Mouse (Mus musculus) retina, postnatal 1 day (tissue): Measurements from ENCODE around the gene Cysltr1.

Experiments used
- DNase-seq: peaks from one replicate; pipeline ENCODE4 v3.0.0-alpha.2; 2012

Cysltr1 gene

DNA sequence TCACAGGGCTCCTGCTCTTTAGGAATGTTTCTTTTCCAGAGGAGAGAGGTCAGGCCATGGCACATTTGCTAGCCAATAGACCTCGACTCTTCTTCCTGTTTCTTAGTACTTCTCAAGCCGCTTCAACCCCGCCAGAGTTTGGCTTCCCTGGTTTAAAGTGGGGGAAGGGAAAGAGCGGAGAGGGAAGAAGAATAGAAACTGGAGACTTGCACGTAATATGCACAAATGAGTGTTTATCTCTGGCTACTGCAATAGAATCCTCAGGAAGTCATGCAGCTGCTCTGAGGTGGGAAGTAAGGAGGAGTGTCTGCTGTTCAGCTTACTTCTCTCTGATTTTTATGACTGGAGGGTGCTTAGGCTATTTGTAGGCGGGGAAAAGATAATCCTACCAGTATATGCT lies at the start of gene Cysltr1:
Cysltr1 (minus strand) TSS at position 294 of the 400 bp plus-strand sequence.
- peak; percentile 0 for DNase-seq

DNA sequence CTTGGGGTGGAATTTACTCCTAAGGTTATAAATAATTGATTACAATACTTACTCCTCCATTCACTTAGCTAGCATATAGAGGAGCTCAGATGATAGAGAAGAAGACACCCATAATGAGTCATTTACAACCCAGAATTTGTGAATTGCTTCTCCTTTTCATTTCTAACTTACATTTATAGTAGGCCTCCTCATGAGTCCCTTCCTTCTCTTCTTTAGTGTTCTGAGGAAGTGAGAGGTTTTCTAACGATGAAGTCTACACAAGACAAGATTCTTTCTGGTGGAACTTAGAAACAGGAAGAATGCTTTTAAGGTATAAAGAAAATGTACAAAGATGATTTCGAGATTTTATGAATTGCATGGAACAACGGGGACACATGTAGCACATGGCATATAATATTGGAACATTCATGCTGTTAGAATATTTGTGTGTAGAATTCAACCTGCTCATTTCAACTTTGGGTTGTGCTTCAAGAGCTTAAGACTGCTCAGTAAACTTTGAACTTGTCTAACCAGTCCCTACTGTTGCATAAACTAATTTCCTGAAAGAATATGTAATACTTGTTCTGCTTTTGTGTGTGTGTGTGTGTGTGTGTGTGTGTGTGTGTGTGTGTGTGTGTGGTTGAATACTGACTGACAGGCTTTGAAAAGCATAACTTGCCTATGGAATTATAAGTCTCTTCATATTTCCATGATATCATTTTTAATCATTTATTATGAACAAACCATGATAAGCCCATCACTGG lies 31.5 kb upstream of the Cysltr1 start:
- DNase-seq: no peak

DNA sequence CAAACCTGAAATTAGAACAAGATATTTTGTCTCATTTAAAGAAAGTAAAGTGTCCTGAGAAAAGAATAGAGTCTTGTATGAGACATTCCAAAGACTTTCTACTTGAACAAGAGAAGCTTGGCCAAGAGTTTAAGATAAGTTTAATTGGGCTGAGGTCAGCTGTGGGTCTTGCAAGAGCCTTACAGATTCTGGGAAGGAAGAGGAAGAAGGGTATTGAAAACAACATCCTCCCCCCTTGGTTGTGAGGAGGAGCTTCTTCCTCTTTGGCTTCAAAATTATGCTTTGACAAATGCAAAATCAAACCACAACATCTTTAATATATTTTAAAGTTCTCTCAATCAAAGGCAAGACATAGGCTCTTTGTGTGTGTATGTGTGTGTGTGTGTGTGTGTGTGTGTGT lies 30.1 kb upstream of the Cysltr1 start:
- no peak for DNase-seq

DNA sequence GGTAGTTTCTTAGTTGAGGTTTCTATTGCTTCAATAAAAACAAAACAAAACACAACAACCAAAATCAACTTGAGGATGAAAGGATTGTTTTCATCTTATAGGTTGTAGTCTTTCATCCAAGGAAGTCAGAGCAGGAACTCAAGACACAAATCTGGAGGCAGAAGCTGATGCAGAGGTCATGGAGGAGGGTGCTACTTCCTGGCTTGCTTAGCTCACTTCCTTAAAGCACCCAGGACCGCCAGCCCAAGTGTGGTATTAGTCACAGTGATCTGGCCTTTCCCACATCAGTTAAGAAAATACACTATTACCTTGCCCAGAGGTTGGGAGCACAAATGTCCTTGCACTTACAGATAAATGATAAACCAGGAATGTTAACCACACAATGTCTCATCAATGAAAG lies 25.0 kb upstream of the Cysltr1 start:
- DNase-seq: no peak

DNA sequence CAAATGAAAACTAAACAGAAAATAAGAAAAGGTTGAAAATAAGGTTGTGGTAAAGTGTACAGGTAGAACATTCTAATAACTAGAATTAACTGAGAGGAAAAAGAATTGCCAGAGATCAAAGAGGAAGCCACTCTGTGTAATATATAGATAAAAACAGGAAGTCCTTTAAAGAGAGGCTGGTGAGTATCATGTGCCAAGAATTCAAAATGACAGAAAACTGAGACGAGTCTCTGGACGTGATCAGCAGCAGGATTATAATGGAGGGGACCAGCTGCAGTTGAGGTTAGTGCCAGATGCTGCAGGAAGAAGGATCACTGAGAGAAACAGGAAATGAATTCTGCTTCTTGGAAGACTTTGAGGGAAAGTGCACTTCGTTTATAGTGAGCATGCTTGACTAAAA lies 20.2 kb upstream of the Cysltr1 start:
- no peak for DNase-seq

DNA sequence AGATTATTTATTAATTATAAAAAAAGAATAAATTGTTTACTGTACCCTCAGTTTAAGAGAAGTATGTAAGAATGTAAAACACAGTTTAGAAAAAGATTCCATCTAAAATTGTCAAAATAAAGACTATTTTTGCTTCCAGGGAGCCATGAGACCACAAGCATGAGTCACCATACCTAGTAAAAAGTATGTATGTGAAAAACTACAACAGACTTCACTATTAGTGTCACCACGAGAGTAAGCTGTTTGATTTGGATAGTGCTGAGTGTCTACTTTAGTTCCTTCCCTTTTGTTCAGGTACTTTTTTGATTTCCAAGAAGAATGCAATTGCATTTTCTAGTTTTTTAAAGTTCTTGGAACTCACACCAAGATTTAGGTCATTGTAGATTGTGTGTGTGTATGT lies 19.0 kb upstream of the Cysltr1 start:
- DNase-seq: no peak

DNA sequence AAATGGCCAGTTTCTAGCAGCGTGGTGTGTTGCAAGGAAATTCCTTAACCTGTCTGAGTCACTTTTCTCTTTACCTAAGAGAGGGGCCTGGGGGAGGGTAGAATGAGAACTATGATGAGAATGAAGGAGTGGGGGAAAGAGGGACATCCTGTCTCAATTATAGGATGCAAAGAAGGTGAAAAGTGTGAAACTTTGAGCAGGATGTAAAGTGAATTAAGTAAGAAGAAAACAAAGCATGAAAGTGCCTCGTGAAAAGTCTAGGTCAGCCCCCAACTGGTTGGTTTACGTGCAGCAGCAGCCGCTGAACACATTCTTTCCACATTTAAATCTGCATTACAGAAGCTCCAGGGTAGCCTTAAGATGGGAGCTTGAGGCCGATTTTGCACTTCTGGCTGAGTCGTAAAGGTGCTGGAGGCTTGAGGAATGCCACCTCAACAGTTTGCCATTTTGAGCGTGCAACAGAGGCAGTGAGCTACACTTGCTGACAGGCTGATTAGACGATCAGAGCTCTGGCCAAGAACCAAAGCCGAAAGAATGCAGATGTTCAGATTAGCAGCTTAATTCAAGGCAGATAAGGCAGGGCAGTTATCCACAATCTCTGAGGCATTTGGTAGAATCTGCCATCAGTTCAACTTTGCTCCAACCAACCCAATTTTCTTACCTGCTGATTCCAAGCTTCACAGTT lies 763 bp downstream of the Cysltr1 start:
- peak; percentile 2 for DNase-seq

DNA sequence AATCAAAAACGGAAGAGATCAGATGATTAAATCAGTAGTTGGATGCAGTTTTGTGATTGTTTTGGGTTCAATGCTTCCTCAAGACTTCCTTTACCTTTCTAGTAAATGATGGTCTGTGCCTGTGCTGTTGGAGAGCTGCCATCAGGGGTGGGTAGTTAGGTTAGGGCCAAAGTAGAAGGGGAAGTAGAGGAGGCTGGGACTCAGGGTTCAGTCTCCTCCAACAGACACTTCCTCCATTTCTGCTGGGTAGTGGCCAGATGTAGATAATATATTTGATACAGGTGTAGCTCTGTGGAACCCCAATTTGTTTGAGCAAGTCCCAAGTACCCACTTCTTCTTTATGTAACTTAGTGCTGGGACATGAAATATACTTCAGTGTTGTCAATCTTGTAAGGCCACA lies 7.6 kb downstream of the Cysltr1 start:
- no peak for DNase-seq

DNA sequence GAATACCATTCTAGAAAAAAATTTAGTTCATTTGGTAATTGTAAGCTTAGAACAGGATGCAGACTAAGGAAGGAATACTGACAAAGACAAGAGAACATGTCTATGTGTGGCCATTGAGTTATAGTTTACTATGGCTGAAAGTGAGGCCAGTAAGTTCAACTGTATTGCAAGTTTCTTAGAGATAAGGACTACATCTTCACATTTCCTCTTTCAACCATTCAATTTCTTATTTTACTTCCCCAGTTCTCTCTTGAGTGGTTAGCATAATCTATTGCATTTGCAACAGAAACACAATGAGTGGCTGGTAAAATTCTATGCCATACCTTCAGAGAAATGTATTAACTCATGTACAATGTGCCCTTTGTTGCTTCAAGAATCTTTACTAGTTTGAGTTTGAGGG lies 9.6 kb downstream of the Cysltr1 start:
- no peak for DNase-seq

DNA sequence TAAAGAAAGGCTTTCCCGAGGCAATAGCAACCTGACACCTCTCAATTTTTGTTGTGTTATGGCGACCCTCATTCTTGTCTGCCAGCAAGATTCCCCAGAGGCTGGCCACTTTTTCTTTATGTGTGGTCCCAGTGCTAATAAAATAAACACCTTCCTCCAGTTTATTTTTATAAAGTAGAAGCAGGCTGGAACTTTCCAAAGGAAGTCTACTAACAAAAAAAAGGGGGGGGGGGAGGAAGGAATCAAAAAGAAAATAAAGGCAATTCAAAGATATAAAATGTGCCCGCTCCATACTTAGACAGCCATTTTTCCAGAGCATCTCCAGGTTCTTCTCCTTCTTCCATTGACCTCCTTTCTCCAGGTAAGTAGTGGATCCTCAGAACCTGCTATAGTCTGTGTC lies 20.6 kb downstream of the Cysltr1 start, which contains the start of gene Gm5127:
Gm5127 (plus strand) TSS at position 301 of the 400 bp plus-strand sequence.
- DNase-seq: no peak

DNA sequence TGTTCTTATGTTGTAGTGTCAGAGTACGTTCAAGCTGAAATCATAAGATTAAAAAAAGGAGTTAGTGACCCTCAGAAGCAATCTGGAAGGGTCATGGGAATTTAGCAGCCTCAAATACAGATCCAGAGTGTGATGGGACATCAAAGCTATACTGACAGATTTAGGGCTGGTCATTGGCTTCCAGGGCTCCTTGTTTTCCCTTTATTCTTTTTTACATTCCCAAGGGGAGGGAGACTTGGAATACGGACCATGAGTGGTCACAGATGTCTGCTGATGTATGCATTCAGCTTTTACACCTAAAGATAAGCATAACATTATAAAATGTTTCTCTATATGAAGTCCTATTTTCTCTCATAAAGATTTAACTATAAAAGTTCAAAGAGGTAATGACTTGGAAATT lies 21.3 kb downstream of the Cysltr1 start:
- no peak for DNase-seq

DNA sequence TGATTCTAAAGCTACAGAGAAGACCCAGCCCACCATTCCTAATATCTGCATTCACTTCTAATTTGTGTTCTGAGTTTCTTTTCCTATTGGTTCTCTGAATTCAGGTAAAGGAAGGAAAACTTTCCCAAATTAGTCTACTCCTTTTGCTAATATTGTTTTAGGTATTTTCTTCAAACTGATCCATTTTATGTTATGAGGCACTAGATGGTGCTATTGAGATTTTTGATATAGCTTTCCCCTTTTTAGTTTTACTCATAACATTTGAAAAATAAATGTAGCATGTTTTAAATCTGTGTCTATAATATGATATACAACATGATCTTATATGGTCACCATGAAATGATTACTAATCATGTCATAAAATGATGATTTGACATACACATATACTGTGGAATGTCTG lies 23.1 kb downstream of the Cysltr1 start:
- DNase-seq: no peak

DNA sequence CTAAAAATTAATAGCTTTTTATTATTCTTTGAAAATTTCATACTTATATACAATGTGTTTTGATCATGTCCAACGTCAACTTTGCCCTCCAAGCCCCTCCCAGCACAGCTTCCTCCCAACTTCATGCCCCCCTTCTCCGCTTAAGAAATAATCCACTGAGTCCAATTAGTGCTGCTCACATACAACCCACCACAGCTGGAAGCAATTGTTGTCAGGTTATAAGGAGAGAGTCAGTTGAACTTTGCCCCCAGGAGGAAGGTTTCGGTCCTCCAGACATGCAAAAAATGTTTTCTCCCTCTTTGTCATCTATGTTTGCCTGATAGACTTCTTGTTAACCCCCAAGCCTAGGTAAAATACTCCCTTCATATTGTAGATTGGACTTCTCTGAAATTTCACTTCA lies 24.5 kb downstream of the Cysltr1 start:
- no peak for DNase-seq

DNA sequence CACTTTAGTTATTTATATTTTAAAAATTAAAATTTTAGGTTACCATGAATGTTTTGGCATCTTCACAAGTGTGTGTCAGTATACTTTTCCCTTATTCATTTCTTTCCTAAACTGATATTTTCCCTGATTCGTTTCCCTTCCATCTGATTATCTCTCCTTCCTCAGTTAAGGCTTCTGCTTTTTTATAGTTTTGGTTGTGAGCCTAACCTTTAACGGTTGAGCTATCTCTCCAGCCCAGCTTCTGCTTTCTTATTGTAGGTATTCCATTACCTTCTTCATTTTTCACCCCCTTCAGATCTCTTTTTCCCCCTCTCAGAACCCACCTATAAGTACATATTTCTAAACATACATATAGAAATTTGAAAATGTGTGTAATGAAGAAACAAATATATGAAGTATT lies 48.0 kb downstream of the Cysltr1 start:
- no peak for DNase-seq

DNA sequence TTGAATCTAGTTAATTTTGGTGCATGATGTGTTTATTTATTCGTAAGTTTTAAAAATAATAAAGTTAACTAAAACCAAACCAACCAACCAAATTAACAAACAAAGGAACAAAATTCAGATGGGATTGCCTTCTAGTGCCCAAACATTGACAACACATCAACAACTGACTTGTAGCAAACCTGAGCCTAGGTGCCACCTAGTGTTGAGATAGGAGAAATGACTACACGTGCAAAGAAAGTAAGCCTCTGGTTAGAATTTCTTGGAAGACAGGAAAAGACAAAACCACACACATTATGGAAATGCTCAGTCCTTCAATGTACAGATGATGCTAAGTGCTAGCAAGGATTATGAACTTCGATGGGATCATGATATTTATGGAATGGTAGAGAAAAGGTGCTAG lies 67.1 kb downstream of the Cysltr1 start:
- DNase-seq: no peak
